In genomic region chr3:96560881-96561668, GRCm38 (mm10) we compare ENCODE assay signal across 8 mouse cellular contexts. TPM values are rescaled to one million over a fixed set of nuclear protein-coding genes. Genes with fewer than 3 reads are reported as not detected.
DNase-seq lines count a peak whose midpoint lies in the region; ATAC-seq and TF ChIP-seq lines count a peak whose summit lies in the region.

No protein-coding gene starts in this region.

- no peaks in the 10 kb centered on the region for H3K27me3 ChIP-seq in ES-Bruce4 (ENCODE audit: control insufficient read depth, insufficient read depth, low read length, poor library complexity, severe bottlenecking)
- no peaks in the 10 kb centered on the region for H3K27me3 ChIP-seq in liver, embryonic 15.5 days

- H3K9ac ChIP-seq in ES-Bruce4 (ENCODE audit: low read depth, poor library complexity, severe bottlenecking) = peak overlapping the region; percentile 93
- 0 out of 2 replicates have a peak overlapping the region, but pooled peaks have one; percentile 87 for H3K9ac ChIP-seq in liver, embryonic 15.5 days

- ATAC-seq in CD4-positive, CD25-positive, alpha-beta regulatory T cell, adult 4 months = no peak
- no peak for ATAC-seq in liver, embryonic 15.5 days (ENCODE audit: insufficient read depth)

- no peaks in the 10 kb centered on the region for H3K4me1 ChIP-seq in ES-Bruce4 (ENCODE audit: control insufficient read depth, insufficient read depth, low read length)
- peaks cover 66% of the 10 kb centered on the region for H3K4me1 ChIP-seq in liver, embryonic 15.5 days (replicated peaks)

- 64% methylated on average over 9 of the region's 9 CpGs for WGBS in liver, embryonic 15.5 days (ENCODE audit: insufficient replicate concordance)

- peak; percentile 23 for DNase-seq in CD4-positive, CD25-positive, alpha-beta regulatory T cell, adult 2 months (ENCODE audit: low read depth, low spot score)
- peak; percentile 34 for DNase-seq in heart, postnatal 4 days
- DNase-seq in right cerebral cortex, postnatal 4 days = no peak
- DNase-seq in layer of hippocampus, postnatal 10 days (ENCODE audit: low spot score in 2 of 2) = no peak
- no peak for DNase-seq in ovary, postnatal 36 days (ENCODE audit: low spot score)

- no peak for TF ChIP-seq CTCF in ES-Bruce4 (IDR thresholded peaks at IDR 0.05; ENCODE audit: low read depth, low read length)

- H3K27ac ChIP-seq in ES-Bruce4 (ENCODE audit: insufficient read depth, low read length) = peak overlapping the region; percentile 74
- peak overlapping the region; percentile 46 for H3K27ac ChIP-seq in liver, embryonic 15.5 days (replicated peaks)

- H3K36me3 ChIP-seq in ES-Bruce4 (ENCODE audit: control insufficient read depth, insufficient read depth, low read length, poor library complexity, severe bottlenecking) = peaks cover 32% of the 10 kb centered on the region
- H3K36me3 ChIP-seq in liver, embryonic 15.5 days (replicated peaks) = peaks cover 26% of the 10 kb centered on the region

- H3K4me3 ChIP-seq in ES-Bruce4 (ENCODE audit: low read depth, low read length) = peak overlapping the region; percentile 99
- peak overlapping the region; percentile 75 for H3K4me3 ChIP-seq in liver, embryonic 15.5 days (replicated peaks)

- peak overlapping the region; percentile 84 for H3K4me2 ChIP-seq in liver, embryonic 15.5 days

- no peaks in the 10 kb centered on the region for H3K9me3 ChIP-seq in ES-Bruce4 (replicated peaks; ENCODE audit: control insufficient read depth, insufficient read depth, low read length, poor library complexity, severe bottlenecking)
- H3K9me3 ChIP-seq in liver, embryonic 15.5 days (replicated peaks) = no peaks in the 10 kb centered on the region

- no peak for TF ChIP-seq POLR2A in ES-Bruce4 (IDR thresholded peaks at IDR 0.05; ENCODE audit: insufficient read depth, low read length)

- TF ChIP-seq EP300 in ES-Bruce4 (IDR thresholded peaks at IDR 0.05; ENCODE audit: insufficient read depth, low read depth, low read length) = no peak

RNA-seq across cellular contexts. Expression of gene Txnip, which starts 3.3 kb away (rescaled TPM):
- 100 to 1,000 TPM; 376 to 396 TPM for polyA plus RNA-seq in CD4-positive, CD25-positive, alpha-beta regulatory T cell, adult 4 months (2017; shearing (Covaris generic))
- 450 and 464 TPM in 2 replicates for polyA plus RNA-seq in ES-Bruce4 (2011; ENCODE audit: insufficient read depth, insufficient read length, low read depth, missing spikeins)
- total RNA-seq in heart, postnatal 4 days (2021) = 100 to 1,000 TPM; 286 to 331 TPM
- polyA plus RNA-seq in liver, embryonic 15.5 days (2015; fragmentation: Nextera tagmentation; extraction: Ambion mirVana) = 42.8 and 46.8 TPM in 2 replicates
- total RNA-seq in layer of hippocampus, postnatal 10 days (2021) = 10 to 100 TPM; 36.5 to 46.1 TPM

RNA-seq across cellular contexts. Expression of gene Gm16253, which starts 15.7 kb away (rescaled TPM):
- 1 to 10 TPM; 1.5 to 2.0 TPM for polyA plus RNA-seq in CD4-positive, CD25-positive, alpha-beta regulatory T cell, adult 4 months (2017; shearing (Covaris generic))
- 1.1 and 1.7 TPM in 2 replicates for polyA plus RNA-seq in ES-Bruce4 (2011; ENCODE audit: insufficient read depth, insufficient read length, low read depth, missing spikeins)
- total RNA-seq in heart, postnatal 4 days (2021) = 1 to 10 TPM; 2.5 to 2.9 TPM
- 0.17 and 0.23 TPM in 2 replicates for polyA plus RNA-seq in liver, embryonic 15.5 days (2015; fragmentation: Nextera tagmentation; extraction: Ambion mirVana)
- total RNA-seq in layer of hippocampus, postnatal 10 days (2021) = not detected

RNA-seq across cellular contexts. Expression of gene Polr3gl, which starts 32.9 kb away (rescaled TPM):
- 10 to 100 TPM; 40.6 to 51.4 TPM for polyA plus RNA-seq in CD4-positive, CD25-positive, alpha-beta regulatory T cell, adult 4 months (2017; shearing (Covaris generic))
- 16.2 and 22.8 TPM in 2 replicates for polyA plus RNA-seq in ES-Bruce4 (2011; ENCODE audit: insufficient read depth, insufficient read length, low read depth, missing spikeins)
- 10 to 100 TPM; 20.4 to 24.0 TPM for total RNA-seq in heart, postnatal 4 days (2021)
- polyA plus RNA-seq in liver, embryonic 15.5 days (2015; fragmentation: Nextera tagmentation; extraction: Ambion mirVana) = 10.9 and 11.7 TPM in 2 replicates
- 10 to 100 TPM; 27.5 to 28.6 TPM for total RNA-seq in layer of hippocampus, postnatal 10 days (2021)

RNA-seq across cellular contexts. Expression of gene Ankrd34a, which starts 35.4 kb away (rescaled TPM):
- polyA plus RNA-seq in CD4-positive, CD25-positive, alpha-beta regulatory T cell, adult 4 months (2017; shearing (Covaris generic)) = not detected
- 0.31 and 0.43 TPM in 2 replicates for polyA plus RNA-seq in ES-Bruce4 (2011; ENCODE audit: insufficient read depth, insufficient read length, low read depth, missing spikeins)
- 1 to 10 TPM; 1.8 to 3.1 TPM for total RNA-seq in heart, postnatal 4 days (2021)
- 0.12 and 0.15 TPM in 2 replicates for polyA plus RNA-seq in liver, embryonic 15.5 days (2015; fragmentation: Nextera tagmentation; extraction: Ambion mirVana)
- total RNA-seq in layer of hippocampus, postnatal 10 days (2021) = 10 to 100 TPM; 41.3 to 45.5 TPM

RNA-seq across cellular contexts. Expression of gene Hfe2, which starts 36.1 kb away (rescaled TPM):
- under 1 TPM in 1 of 2 experiments, not detected in 1; 0.22 TPM for polyA plus RNA-seq in CD4-positive, CD25-positive, alpha-beta regulatory T cell, adult 4 months (2017; shearing (Covaris generic))
- polyA plus RNA-seq in ES-Bruce4 (2011; ENCODE audit: insufficient read depth, insufficient read length, low read depth, missing spikeins) = 0.88 and 1.2 TPM in 2 replicates
- 10 to 100 TPM; 95.6 to 97.0 TPM for total RNA-seq in heart, postnatal 4 days (2021)
- 7.1 and 8.5 TPM in 2 replicates for polyA plus RNA-seq in liver, embryonic 15.5 days (2015; fragmentation: Nextera tagmentation; extraction: Ambion mirVana)
- under 1 TPM; 0.41 to 0.49 TPM for total RNA-seq in layer of hippocampus, postnatal 10 days (2021)

Comparison
In these comparisons a context has a peak if more than half of its experiments do, and no peak if none do; other contexts are left out.
1. DNase-seq: peak in CD4-positive, CD25-positive, alpha-beta regulatory T cell, adult 2 months (single experiment) and heart, postnatal 4 days (single experiment); none in right cerebral cortex, postnatal 4 days (single experiment), layer of hippocampus, postnatal 10 days (0 of 2) and ovary, postnatal 36 days (single experiment).